Mouse (Mus musculus) ES-Bruce4 (cell line): ENCODE measurements around the gene Olfr965.

Source experiments
- CTCF ChIP-seq: IDR thresholded peaks from one replicate; pipeline ENCODE4 v1.8.1; 2011; ENCODE audit warnings: low read depth, low read length
- EP300 ChIP-seq: IDR thresholded peaks from 2 replicates; pipeline ENCODE4 v1.6.1; 2011; ENCODE audit warnings: low read depth, low read length; ENCODE audit not compliant: insufficient read depth
- POLR2A ChIP-seq: IDR thresholded peaks from one replicate; pipeline ENCODE4 v1.8.1; 2011; ENCODE audit warnings: low read length; ENCODE audit not compliant: insufficient read depth

DNA sequence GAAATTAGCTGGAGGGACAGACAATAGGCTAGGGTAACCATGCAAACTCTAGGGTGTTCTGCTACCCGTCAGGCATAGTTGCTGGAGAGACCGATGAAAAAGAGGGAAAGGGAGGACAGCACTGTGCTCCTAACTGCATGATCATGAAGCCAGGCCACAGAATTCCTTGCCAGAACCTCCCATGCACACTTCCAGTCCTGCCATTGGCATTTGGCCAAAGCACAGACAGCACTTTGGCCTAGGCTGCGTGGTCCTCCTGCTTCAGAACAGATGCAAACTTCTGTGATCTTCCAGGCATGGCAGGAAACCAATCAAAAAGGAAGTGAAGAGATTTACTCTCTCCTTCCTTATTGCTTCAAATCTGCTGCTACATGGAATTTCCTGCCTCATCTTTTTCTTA lies 2.2 kb upstream of the Olfr965 start:
- no peak for TF ChIP-seq CTCF
- TF ChIP-seq EP300, result no peak
- no peak for TF ChIP-seq POLR2A
